Mouse (Mus musculus): ENCODE data around the gene Hist2h2ab.
"Not testable (repeated sequence)": the region's sequence is repeated elsewhere in the genome, so short reads cannot be mapped to it uniquely, and the experiment has no call there.

Gene Hist2h2ab

GRCm38 (mm10) chr3:96237904-96238511, 18.3 kb downstream of the Hist2h2ab start:
- peak; percentile 46 to 49 for DNase-seq (ENCODE audit: low spot score in 2 of 2)

DNA sequence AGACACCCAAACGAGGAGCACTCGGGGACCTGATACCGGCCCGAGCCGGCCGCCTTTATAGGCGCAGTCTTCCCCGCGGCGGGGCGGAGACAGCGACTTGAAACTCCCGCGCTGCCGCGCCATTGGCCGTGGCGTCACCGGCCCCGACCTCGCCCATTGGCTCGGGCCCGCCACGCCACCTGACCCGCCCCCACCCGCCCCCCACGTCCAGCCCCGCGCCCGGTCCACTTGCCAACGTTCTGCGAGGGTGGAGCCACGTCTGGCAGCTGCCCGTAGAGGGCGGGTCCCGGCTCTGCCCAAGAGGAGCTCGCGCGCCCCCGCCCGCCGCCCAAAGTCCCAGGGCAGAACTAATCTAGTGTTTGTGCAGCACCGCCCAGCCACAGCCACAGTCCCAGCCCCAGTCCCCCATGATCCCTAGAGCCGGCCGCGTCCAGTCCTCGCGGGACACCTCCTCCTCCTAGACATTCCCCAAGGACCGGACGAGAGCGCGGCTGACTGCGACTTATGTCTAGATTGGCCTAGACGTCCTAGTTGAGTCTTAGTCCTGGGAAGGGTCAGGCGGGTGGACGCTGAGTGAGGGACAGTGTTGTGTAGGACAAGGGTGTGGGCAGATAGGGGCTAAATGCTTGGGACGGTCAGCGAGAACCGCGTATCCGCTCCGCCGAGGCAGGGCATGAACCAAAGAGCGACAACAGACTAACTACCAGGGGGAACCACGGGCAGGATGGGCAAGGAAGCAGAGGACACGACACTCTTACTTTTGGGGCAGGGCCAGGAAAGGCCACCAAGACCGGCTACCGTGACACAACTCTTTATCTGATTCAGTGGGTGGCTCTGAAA, 19.5 kb downstream of the Hist2h2ab start, which contains the start of gene Hist2h3c2:
Hist2h3c2 (minus strand) TSS at position 174 of the 840 bp plus-strand sequence.
- peak; percentile 76 to 80 for DNase-seq (ENCODE audit: low spot score in 2 of 2)

DNA sequence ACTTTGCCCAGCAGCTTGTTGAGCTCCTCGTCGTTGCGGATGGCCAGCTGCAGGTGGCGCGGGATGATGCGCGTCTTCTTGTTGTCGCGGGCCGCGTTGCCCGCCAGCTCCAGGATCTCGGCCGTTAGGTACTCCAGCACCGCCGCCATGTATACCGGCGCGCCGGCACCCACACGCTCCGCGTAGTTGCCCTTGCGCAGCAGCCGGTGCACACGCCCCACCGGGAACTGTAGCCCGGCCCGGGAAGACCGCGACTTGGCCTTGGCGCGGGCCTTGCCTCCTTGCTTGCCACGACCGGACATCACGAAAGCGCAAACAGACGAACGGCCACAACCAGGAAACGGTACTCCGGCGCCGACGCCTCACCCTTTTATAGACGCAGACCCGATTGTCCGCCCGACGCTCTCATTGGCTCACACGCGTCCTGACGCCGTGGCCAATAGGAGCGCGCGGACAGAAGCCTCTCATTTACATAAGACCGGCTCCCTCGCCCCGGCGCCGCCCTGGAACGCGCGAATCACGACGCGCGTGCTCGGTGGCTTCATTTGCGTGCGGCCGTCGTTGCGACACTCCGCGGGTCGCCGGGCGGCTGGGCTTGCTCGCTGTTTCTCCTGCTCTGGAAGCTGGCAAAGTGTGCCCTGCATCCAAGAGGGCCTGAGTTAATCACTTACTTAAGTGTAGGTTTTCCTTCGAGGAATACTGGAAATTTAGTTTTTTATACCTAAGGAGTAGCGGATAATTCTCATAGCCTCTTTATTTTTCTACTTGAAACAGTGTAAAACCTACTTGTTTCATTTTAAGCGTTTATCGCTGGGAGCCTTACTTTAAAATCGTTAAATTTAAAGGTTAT, 20.5 kb downstream of the Hist2h2ab start, which contains the start of gene Hist2h2aa2:
Hist2h2aa2 (minus strand) TSS at position 328 of the 850 bp plus-strand sequence.
- DNase-seq (ENCODE audit: low spot score in 2 of 2), result peak; percentile 96 to 100

- no peak for DNase-seq (ENCODE audit: low spot score in 2 of 2)
Observed at GRCm38 (mm10) chr3:96240799-96241197, 21.1 kb downstream of the Hist2h2ab start.

DNA sequence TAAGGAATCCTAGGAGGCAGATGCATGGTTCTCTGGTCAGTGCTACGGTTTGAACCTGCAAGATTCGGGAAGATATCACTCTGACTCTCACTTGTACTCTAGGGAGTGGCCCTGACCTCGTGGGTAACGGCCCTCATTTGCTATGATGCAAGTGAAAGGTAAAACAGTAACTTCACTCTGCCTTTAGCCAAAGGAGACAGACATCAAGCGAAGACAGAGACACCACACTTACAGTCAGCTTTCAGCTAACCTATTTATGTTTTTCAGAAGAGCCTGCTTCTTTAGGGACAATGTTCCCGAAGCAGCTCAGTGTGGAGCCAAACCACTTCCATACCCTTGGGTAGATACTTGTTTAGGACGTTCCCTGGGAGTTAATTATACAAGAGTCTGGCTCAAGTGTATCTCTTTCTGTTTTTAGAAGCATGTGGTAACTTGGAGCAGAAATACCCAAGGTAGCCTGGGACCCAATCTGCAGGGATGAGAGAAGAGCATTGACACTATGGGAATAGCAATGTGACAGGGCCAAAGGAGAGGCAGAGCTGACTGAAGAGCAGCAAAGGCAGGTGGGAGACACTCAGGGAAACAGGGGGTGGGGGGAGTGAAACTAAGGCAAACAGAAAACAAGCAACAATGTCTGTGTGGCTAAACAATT, 24.4 kb downstream of the Hist2h2ab start:
- peak in 1 of 2 experiments; percentile 30 for DNase-seq (ENCODE audit: low spot score in 2 of 2)

DNA sequence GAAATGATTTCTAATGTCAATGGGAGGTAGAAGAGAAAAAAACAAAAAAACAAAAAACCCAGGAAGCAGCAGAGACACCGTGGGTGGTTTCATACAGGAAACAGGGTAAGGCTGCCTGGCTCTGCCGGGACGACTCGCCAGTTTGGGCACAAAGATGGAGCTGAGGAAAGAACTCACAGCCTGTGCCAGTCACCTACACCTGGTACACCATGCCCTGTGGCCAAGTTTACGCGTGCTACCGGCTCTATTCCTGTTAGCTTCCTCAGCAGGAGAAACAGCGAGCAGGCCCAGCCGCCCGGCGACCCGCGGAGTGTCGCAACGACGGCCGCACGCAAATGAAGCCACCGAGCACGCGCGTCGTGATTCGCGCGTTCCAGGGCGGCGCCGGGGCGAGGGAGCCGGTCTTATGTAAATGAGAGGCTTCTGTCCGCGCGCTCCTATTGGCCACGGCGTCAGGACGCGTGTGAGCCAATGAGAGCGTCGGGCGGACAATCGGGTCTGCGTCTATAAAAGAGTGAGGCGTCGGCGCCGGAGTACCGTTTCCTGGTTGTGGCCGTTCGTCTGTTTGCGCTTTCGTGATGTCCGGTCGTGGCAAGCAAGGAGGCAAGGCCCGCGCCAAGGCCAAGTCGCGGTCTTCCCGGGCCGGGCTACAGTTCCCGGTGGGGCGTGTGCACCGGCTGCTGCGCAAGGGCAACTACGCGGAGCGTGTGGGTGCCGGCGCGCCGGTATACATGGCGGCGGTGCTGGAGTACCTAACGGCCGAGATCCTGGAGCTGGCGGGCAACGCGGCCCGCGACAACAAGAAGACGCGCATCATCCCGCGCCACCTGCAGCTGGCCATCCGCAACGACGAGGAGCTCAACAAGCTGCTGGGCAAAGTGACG, 25.6 kb downstream of the Hist2h2ab start, which contains the start of gene Hist2h2aa1:
Hist2h2aa1 (plus strand) TSS at position 495 of the 884 bp plus-strand sequence.
- peak; percentile 86 to 93 for DNase-seq (ENCODE audit: low spot score in 2 of 2)

DNA sequence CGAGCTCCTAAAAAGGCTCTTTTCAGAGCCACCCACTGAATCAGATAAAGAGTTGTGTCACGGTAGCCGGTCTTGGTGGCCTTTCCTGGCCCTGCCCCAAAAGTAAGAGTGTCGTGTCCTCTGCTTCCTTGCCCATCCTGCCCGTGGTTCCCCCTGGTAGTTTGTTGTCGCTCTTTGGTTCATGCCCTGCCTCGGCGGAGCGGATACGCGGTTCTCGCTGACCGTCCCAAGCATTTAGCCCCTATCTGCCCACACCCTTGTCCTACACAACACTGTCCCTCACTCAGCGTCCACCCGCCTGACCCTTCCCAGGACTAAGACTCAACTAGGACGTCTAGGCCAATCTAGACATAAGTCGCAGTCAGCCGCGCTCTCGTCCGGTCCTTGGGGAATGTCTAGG, 26.4 kb downstream of the Hist2h2ab start:
- peak in 1 of 2 experiments; percentile 51 for DNase-seq (ENCODE audit: low spot score in 2 of 2)

DNA sequence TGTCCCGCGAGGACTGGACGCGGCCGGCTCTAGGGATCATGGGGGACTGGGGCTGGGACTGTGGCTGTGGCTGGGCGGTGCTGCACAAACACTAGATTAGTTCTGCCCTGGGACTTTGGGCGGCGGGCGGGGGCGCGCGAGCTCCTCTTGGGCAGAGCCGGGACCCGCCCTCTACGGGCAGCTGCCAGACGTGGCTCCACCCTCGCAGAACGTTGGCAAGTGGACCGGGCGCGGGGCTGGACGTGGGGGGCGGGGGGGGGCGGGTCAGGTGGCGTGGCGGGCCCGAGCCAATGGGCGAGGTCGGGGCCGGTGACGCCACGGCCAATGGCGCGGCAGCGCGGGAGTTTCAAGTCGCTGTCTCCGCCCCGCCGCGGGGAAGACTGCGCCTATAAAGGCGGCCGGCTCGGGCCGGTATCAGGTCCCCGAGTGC, 26.8 kb downstream of the Hist2h2ab start, which contains the start of gene Hist2h3c1:
Hist2h3c1 (plus strand) TSS at position 259 of the 430 bp plus-strand sequence.
- DNase-seq (ENCODE audit: low spot score in 2 of 2), result not testable (repeated sequence)

DNA sequence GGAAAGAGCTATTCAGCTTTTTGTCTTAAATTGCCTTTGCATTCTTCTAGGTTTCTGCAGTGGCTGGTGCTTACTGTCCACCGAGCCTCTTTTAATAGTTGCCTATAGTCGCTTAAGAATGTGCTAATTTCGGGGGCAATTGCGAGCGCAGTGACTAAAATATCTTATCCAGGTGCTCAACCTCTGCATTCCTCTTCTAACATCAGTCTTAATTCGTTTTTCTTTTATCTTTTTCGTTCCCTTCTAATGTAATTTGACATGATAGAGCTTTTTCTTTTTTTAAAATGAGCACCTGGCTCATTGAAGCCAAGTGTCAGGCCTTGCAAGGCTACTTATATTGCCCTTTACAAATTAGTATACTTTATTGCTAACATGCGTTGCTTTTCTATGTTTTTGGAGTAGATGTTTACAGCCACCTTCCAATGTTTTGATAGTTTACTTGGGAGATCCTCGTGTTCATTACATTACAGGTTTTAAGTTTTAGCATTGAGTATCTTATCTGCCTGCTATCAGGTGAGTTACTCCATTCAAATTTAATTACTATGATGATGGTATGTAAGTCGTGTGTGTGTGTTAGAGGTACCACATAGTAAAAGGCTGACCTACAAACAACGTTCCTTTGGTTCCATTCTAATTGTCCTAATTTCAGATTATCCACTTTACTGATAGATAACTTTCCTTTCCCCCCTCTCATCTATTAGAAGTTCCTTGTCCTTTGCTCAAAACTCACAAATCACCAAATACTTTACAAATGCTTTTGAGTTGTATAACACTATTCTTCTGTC, 27.9 kb downstream of the Hist2h2ab start:
- peak in 1 of 2 experiments; percentile 25 for DNase-seq (ENCODE audit: low spot score in 2 of 2)

- DNase-seq (ENCODE audit: low spot score in 2 of 2), result peak in 1 of 2 experiments; percentile 45
Observed at GRCm38 (mm10) chr3:96248141-96249033, 28.7 kb downstream of the Hist2h2ab start.

DNA sequence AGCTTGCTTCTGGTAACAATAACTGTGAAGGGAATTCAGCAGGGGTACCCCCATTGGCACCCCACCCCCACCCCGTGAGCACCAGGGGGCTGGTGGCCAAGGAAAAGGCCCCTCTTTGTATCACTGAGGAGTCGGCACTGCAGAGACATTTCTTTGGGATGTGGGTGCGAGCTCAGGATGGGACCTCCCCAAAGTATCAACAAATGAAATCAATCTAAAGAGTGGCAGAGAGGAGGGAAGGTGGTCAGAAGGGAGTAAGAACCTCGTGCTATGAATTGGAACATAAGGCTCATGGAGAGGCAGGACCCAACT, 29.3 kb downstream of the Hist2h2ab start:
- DNase-seq (ENCODE audit: low spot score in 2 of 2), result no peak

- no peak for DNase-seq (ENCODE audit: low spot score in 2 of 2)
Observed at GRCm38 (mm10) chr3:96250890-96251289, 31.2 kb downstream of the Hist2h2ab start.

DNA sequence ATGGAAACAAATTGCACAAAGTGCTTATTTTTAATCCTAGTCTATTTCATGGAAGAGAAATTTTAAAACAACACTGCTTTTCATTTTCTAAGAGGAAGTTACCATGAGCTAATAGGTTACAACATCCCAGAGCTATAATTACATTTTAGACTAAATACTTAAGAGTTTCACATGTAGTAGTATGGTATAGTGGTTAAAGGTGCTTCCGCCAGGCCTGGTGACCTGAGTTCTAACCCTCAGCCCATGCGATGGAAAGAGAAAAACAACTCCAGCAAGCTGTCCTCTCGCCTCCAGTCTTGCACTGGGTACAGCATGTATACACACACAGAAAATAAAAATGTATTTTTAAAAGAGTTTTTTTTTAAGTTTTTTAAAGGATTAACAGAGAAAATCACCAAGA, 32.1 kb downstream of the Hist2h2ab start:
- DNase-seq (ENCODE audit: low spot score in 2 of 2), result no peak

DNA sequence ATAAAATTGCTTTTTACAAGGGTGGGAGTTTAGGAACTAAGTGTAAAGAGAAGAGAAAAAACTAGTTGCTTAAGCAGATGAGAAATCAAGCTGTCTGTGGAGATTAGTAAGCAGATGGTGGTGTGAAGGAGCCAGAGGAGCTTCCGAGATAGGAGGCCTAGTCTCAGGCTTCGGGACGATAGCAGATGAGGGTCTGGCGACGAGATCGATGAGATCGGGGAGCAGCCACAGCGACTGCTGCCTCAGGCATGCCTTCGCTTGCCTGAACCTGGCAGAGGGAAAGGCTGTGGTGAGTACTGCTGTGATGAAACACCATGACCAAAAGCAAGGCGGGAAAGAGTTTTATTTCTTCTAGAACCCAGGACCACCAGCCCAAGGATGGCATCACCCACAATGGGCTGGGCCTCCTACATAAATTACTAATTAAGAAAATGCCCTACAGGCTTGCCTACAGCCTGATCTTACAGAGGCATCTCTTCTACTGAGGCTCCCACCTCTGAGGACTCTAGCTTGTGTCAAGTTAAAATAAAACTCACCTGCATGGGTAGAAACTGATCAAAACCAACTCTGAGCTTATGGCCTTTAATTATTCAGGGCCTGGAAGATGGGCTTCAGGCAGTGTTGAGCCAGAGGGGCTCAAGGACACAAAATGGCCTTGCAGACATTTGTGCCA, 35.2 kb downstream of the Hist2h2ab start:
- DNase-seq (ENCODE audit: low spot score in 2 of 2), result peak in 1 of 2 experiments; percentile 57

GRCm38 (mm10) chr3:96255926-96256593, 36.4 kb downstream of the Hist2h2ab start:
- no peak for DNase-seq (ENCODE audit: low spot score in 2 of 2)

GRCm38 (mm10) chr3:96257190-96257589, 37.5 kb downstream of the Hist2h2ab start:
- DNase-seq (ENCODE audit: low spot score in 2 of 2), result no peak

- no peak for DNase-seq (ENCODE audit: low spot score in 2 of 2)
Observed at GRCm38 (mm10) chr3:96260220-96260619, 40.6 kb downstream of the Hist2h2ab start.

Measured in spleen, postnatal 10 days (tissue).